Mouse (Mus musculus): ENCODE data around the gene Tmem159. TPM values are rescaled to one million over a fixed set of nuclear protein-coding genes. Genes with fewer than 3 reads are reported as not detected.

Tmem159 gene
- total and polyA plus RNA-seq, 3 experiments, result not detected

DNA sequence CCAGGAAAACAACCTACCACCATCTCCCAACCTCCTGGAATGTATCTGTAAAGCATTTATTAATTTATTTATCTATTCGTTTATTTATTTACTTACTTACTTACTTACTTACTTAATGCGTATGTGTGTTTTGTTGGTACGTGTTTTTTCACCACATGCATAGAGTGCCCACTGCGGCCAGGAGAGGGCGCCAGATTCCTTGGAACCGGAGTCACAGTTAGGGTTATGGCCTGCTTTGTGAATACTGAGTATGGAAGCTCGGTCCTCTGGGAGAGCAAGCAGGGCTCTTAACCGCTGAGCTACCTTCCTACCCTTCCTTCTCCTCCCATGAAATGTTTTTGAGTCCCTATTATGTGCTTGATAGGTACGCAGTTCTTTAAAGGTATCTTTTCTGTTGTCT is 3.8 kb upstream of the Tmem159 start:
- peak; percentile 55 for DNase-seq (ENCODE audit: low read depth, low spot score)
- peak; percentile 64 for TF ChIP-seq SMC3 (IDR thresholded peaks at IDR 0.05; ENCODE audit: low read depth, low read length)
- TF ChIP-seq CTCF (IDR thresholded peaks at IDR 0.05 in 2 of 3, conservative IDR thresholded peaks at IDR 0.05 in 1 of 3; ENCODE audit: control insufficient read depth in 1 of 3, insufficient read depth in 1 of 3, low read depth in 2 of 3, low read length in 3 of 3, poor library complexity in 1 of 3, severe bottlenecking in 1 of 3), result peak; percentile 59 to 85 (median 74)
- TF ChIP-seq POLR2A (IDR thresholded peaks at IDR 0.05; ENCODE audit: control insufficient read depth in 1 of 2, insufficient read depth in 1 of 2, low read depth in 1 of 2, low read length in 2 of 2, poor library complexity in 1 of 2), result no peak
- peak; percentile 50 for TF ChIP-seq ZC3H11A (IDR thresholded peaks at IDR 0.05; ENCODE audit: low read depth, low read length)
- peak; percentile 64 for TF ChIP-seq RAD21 (IDR thresholded peaks at IDR 0.05; ENCODE audit: low read depth, low read length)
- TF ChIP-seq MEF2A (IDR thresholded peaks at IDR 0.05; ENCODE audit: extremely low read depth, insufficient replicate concordance, low read depth, low read length, poor library complexity, severe bottlenecking), result no peak
- Histone ChIP-seq H3K4me1 (ENCODE audit: control insufficient read depth in 1 of 2, insufficient read depth in 2 of 2, low read length in 2 of 2) (no peaks in the 10 kb centered on the region), H3K27ac (ENCODE audit: control insufficient read depth, low read depth, low read length) (no peak overlapping the region), H3K79me2 (ENCODE audit: control insufficient read depth, insufficient read depth, low read length, poor library complexity) (no peaks in the 10 kb centered on the region), H3K36me3 (ENCODE audit: control insufficient read depth in 1 of 2, insufficient read depth in 2 of 2, low read length in 2 of 2) (no peaks in the 10 kb centered on the region), H3K4me3 (ENCODE audit: control insufficient read depth in 1 of 2, insufficient read depth in 1 of 2, low read depth in 2 of 2, low read length in 2 of 2) (no peak overlapping the region), H3K27me3 (ENCODE audit: control insufficient read depth in 1 of 2, insufficient read depth in 2 of 2, low read length in 2 of 2) (no peaks in the 10 kb centered on the region), H3K9ac (ENCODE audit: control insufficient read depth, low read depth, low read length, poor library complexity, severe bottlenecking) (no peak overlapping the region), H3K9me3 (replicated peaks; ENCODE audit: insufficient read depth, low read length) (no peaks in the 10 kb centered on the region)

DNA sequence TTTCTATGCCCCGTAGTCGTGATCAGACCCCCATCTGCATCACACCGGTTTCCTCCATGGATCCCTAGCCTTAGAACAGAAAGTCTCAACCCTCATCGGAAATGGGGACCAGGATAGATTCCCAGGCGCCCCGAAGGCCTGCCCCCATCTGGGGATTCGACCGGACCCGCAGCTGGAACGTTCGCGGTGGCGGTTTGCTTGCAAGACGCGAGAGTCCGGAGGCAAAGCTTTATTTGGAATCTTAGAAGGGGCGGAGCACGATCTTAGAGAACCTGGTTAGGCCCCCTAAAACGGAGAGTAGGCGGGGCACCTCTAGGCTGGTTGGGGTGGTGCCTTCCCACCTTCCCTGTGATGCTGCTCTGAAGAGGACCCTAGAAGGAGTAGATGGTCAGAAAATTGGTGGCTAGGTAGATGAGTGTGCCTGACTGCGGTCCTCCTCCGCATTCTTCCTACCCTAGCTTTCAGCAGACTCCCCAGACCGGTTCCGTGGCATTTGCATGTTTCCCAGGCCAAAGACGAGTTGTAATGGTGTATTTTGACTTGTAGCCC is 940 bp downstream of the Tmem159 start:
- no peak for TF ChIP-seq MEF2A (IDR thresholded peaks at IDR 0.05; ENCODE audit: extremely low read depth, insufficient replicate concordance, low read depth, low read length, poor library complexity, severe bottlenecking)
- TF ChIP-seq UBTF (IDR thresholded peaks at IDR 0.05; ENCODE audit: borderline replicate concordance, insufficient read depth, low read depth, low read length), result no peak
- no peak for TF ChIP-seq RAD21 (IDR thresholded peaks at IDR 0.05; ENCODE audit: low read depth, low read length)
- no peak for TF ChIP-seq ELF1 (IDR thresholded peaks at IDR 0.05; ENCODE audit: low read depth, low read length)
- TF ChIP-seq MAFK (IDR thresholded peaks at IDR 0.05; ENCODE audit: borderline replicate concordance, low read depth, low read length), result no peak
- no peak for TF ChIP-seq MYC (IDR thresholded peaks at IDR 0.05; ENCODE audit: low read depth, low read length)
- TF ChIP-seq TAL1 (IDR thresholded peaks at IDR 0.05; ENCODE audit: low read length), result no peak
- TF ChIP-seq MYB (IDR thresholded peaks at IDR 0.05; ENCODE audit: low read depth, low read length), result no peak
- no peak for TF ChIP-seq ZC3H11A (IDR thresholded peaks at IDR 0.05; ENCODE audit: low read depth, low read length)
- no peak for TF ChIP-seq ZNF384 (IDR thresholded peaks at IDR 0.05; ENCODE audit: low read depth, low read length)
- Histone ChIP-seq H3K9ac (ENCODE audit: control insufficient read depth, low read depth, low read length, poor library complexity, severe bottlenecking) (no peak overlapping the region), H3K27me3 (ENCODE audit: control insufficient read depth in 1 of 2, insufficient read depth in 2 of 2, low read length in 2 of 2) (no peaks in the 10 kb centered on the region), H3K79me2 (ENCODE audit: control insufficient read depth, insufficient read depth, low read length, poor library complexity) (no peaks in the 10 kb centered on the region), H3K36me3 (ENCODE audit: control insufficient read depth in 1 of 2, insufficient read depth in 2 of 2, low read length in 2 of 2) (no peaks in the 10 kb centered on the region), H3K9me3 (replicated peaks; ENCODE audit: insufficient read depth, low read length) (no peaks in the 10 kb centered on the region), H3K4me1 (ENCODE audit: control insufficient read depth in 1 of 2, insufficient read depth in 2 of 2, low read length in 2 of 2) (no peaks in the 10 kb centered on the region), H3K27ac (ENCODE audit: control insufficient read depth, low read depth, low read length) (no peak overlapping the region), H3K4me3 (ENCODE audit: control insufficient read depth in 1 of 2, insufficient read depth in 1 of 2, low read depth in 2 of 2, low read length in 2 of 2) (no peak overlapping the region)
- no peak for DNase-seq (ENCODE audit: low read depth, low spot score)

DNA sequence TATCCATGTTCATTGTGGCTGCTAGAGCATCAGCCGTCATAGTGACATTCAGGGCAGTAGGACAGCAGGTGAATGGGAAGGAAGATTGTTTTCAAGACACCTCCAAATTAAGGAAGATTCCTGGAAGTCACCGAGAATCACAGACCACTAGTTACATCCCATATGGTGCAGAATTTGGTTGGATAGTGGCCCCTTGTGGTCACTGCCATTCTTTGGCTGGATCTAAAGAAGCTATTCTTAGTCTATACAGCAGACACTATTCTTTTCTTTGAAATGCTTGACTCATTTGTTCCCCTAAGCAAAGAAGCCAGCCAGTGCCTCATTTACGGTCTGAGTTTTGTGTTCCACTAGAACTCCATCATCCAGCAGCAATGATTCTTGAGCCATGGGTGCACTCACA is 2.8 kb downstream of the Tmem159 start:
- H3K4me3 ChIP-seq (ENCODE audit: control insufficient read depth in 1 of 2, insufficient read depth in 1 of 2, low read depth in 2 of 2, low read length in 2 of 2), result no peak overlapping the region
- H3K36me3 ChIP-seq (ENCODE audit: control insufficient read depth in 1 of 2, insufficient read depth in 2 of 2, low read length in 2 of 2), result no peaks in the 10 kb centered on the region
- DNase-seq (ENCODE audit: low read depth, low spot score), result no peak
- no peaks in the 10 kb centered on the region for H3K9me3 ChIP-seq (replicated peaks; ENCODE audit: insufficient read depth, low read length)
- H3K79me2 ChIP-seq (ENCODE audit: control insufficient read depth, insufficient read depth, low read length, poor library complexity), result no peaks in the 10 kb centered on the region
- no peaks in the 10 kb centered on the region for H3K27me3 ChIP-seq (ENCODE audit: control insufficient read depth in 1 of 2, insufficient read depth in 2 of 2, low read length in 2 of 2)
- no peak overlapping the region for H3K27ac ChIP-seq (ENCODE audit: control insufficient read depth, low read depth, low read length)
- no peak for TF ChIP-seq POLR2A (IDR thresholded peaks at IDR 0.05; ENCODE audit: control insufficient read depth in 1 of 2, insufficient read depth in 1 of 2, low read depth in 1 of 2, low read length in 2 of 2, poor library complexity in 1 of 2)
- TF ChIP-seq RAD21 (IDR thresholded peaks at IDR 0.05; ENCODE audit: low read depth, low read length), result peak; percentile 4
- H3K4me1 ChIP-seq (ENCODE audit: control insufficient read depth in 1 of 2, insufficient read depth in 2 of 2, low read length in 2 of 2), result no peaks in the 10 kb centered on the region
- H3K9ac ChIP-seq (ENCODE audit: control insufficient read depth, low read depth, low read length, poor library complexity, severe bottlenecking), result no peak overlapping the region
